Mouse (Mus musculus): ENCODE results near the gene Xrcc5. TPM values are rescaled to one million over a fixed set of nuclear protein-coding genes. Genes with fewer than 3 reads are reported as not detected.

Xrcc5 gene
- polyA plus RNA-seq, 1 experiment from 2014 or later: 29.7 TPM

DNA sequence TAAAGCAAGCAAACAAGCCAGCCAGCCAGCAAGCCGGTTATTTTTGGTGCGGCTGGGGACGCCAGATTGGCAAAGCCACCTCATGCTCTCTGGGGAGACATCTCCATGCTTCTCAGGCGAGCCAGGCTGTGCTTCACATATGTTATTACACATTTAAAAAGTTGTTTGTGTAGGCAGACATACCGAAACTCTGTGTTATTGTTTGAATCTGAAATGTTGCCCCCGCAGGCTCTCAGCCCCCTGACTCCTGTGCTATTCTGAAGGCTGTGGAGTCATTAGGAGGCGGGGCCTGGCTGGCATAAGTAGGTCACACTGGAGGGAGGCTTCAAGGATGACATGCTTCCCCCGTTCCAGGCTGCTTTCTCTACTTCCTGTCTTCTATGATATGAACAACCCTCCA, 131.9 kb downstream of the Xrcc5 start:
- Histone ChIP-seq H3K27me3 (ENCODE audit: control insufficient read depth, insufficient read depth, low read depth, low read length) (no peaks in the 10 kb centered on the region), H3K9me3 (ENCODE audit: control insufficient read depth, low read length) (no peaks in the 10 kb centered on the region), H3K9ac (ENCODE audit: low read length) (no peak overlapping the region), H3K36me3 (ENCODE audit: control insufficient read depth, insufficient read depth, low read length) (no peaks in the 10 kb centered on the region), H3K27ac (ENCODE audit: low read length) (no peak overlapping the region), H3K4me3 (ENCODE audit: low read length) (no peak overlapping the region), H3K4me1 (replicated peaks; ENCODE audit: control insufficient read depth, insufficient read depth, low read length) (no peaks in the 10 kb centered on the region), H3K4me2 (ENCODE audit: low read depth, low read length) (no peak overlapping the region)
- 66% methylated on average over 8 of the region's 8 CpGs for WGBS
- ATAC-seq (ENCODE audit: low read depth): no peak

DNA sequence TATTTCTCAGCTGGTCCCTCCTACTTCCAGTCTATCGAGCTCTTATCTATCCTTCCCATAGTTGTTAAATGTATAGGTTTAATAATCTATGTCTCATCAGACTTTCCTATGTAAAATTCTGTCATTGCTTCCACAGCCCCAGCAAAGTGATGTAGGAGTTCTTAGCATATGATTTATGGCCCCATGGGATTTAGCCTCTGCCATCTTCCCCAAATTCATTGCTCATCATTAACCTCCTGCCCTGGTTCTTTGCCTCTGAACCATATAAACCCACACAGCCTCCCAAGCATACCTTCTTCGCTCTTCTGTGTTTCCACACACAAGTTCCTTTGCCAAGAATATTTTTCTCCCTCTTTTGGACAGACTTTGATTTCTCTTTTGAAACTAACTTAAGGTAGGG, 135.5 kb downstream of the Xrcc5 start:
- 83% methylated on average over 2 of the region's 2 CpGs for WGBS
- ATAC-seq (ENCODE audit: low read depth): no peak
- no peak overlapping the region for H3K9ac ChIP-seq (ENCODE audit: low read length)
- no peak overlapping the region for H3K4me3 ChIP-seq (ENCODE audit: low read length)
- no peaks in the 10 kb centered on the region for H3K36me3 ChIP-seq (ENCODE audit: control insufficient read depth, insufficient read depth, low read length)
- no peaks in the 10 kb centered on the region for H3K9me3 ChIP-seq (ENCODE audit: control insufficient read depth, low read length)
- H3K4me1 ChIP-seq (replicated peaks; ENCODE audit: control insufficient read depth, insufficient read depth, low read length): no peaks in the 10 kb centered on the region
- H3K27ac ChIP-seq (ENCODE audit: low read length): no peak overlapping the region
- H3K27me3 ChIP-seq (ENCODE audit: control insufficient read depth, insufficient read depth, low read depth, low read length): no peaks in the 10 kb centered on the region
- H3K4me2 ChIP-seq (ENCODE audit: low read depth, low read length): no peak overlapping the region

Other genes with a start within 250 kb of the Xrcc5 start
- 2.7 and 3.3 TPM in 2 replicates for gene Mreg, start 95.1 kb upstream of the Xrcc5 start, polyA plus RNA-seq (2015; fragmentation: Nextera tagmentation; extraction: Ambion mirVana)
- 20.3 and 20.7 TPM in 2 replicates for gene Pecr, start 23.1 kb upstream of the Xrcc5 start, polyA plus RNA-seq (2015; fragmentation: Nextera tagmentation; extraction: Ambion mirVana)
- gene Tmem169, start 23.1 kb upstream of the Xrcc5 start, polyA plus RNA-seq (2015; fragmentation: Nextera tagmentation; extraction: Ambion mirVana): 0.87 and 1.3 TPM in 2 replicates
- 0.03 and 0.10 TPM in 2 replicates for gene March4, start 229.5 kb downstream of the Xrcc5 start, polyA plus RNA-seq (2015; fragmentation: Nextera tagmentation; extraction: Ambion mirVana)

Data from lung, embryonic 16.5 days (tissue).